20 mouse cellular contexts compared by ENCODE assay signal in the genomic region with DNA sequence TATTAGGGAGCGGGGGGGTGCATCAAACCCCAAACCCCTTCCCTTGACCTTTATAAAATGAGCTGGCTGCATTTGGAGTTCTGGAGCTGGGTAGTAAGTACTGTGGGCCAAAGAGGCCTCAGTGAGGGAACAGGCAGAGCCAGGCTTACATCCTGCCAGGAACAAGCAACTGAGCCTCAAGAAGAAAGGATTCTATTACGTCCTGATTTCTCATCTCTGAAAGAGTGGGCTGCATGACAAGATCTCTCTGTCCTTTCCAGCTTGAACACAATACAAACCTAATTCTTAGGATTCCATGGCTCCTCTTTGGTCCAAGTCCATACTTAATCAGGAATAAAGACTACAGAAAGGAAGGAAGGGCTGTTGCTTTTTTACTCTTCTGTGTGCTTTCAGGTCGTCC.
DNase-seq lines count a peak whose midpoint lies in the region; TF ChIP-seq lines count a peak whose summit lies in the region.
"Had no signal": no experiment of that assay in that cellular context is flagged by ENCODE, and none has a peak within 500 bp of the region (broad histone marks: within the 10 kb centered on the region; RNA-seq: fewer than 3 reads in every experiment).

No protein-coding gene starts in this region.

- peak; percentile 28 for DNase-seq in gastrocnemius, adult 2 months
- no peak for DNase-seq in gastrocnemius, postnatal 14 days
- no peak for DNase-seq in layer of hippocampus, adult 2 months (ENCODE audit: low spot score in 2 of 2)
- no peak for DNase-seq in layer of hippocampus, adult 8-10 months (ENCODE audit: low spot score in 2 of 2)
- peak; percentile 43 for DNase-seq in brain, adult 2 months (ENCODE audit: low read depth, low spot score)
- DNase-seq in right cerebral cortex, postnatal 25 days: no peak
- DNase-seq: adrenal gland, adult 2 months; adrenal gland, postnatal 25 days; cerebellum, adult 11 months; cerebellum, adult 8-10 months; cerebellum, postnatal 14 days; embryo, embryonic 11 days; heart, postnatal 10 days; heart, postnatal 4 days had no signal

- no peak for TF ChIP-seq CTCF in gastrocnemius, adult 2 months (IDR thresholded peaks at IDR 0.05)
- no peak for TF ChIP-seq CTCF in layer of hippocampus, adult 2 months (conservative IDR thresholded peaks at IDR 0.05)

- H3K27ac ChIP-seq in gastrocnemius, adult 2 months: peak overlapping the region; percentile 63
- peak overlapping the region; percentile 43; the same call in 1 of the 2 replicates for H3K27ac ChIP-seq in layer of hippocampus, adult 2 months
- H3K27ac ChIP-seq: embryonic facial prominence, embryonic 15.5 days; forebrain, embryonic 10.5 days; heart, embryonic 10.5 days; hindbrain, embryonic 14.5 days; intestine, embryonic 15.5 days had no signal

- no peak overlapping the region for H3K4me3 ChIP-seq in gastrocnemius, adult 2 months
- H3K4me3 ChIP-seq in layer of hippocampus, adult 2 months: no peak overlapping the region
- H3K4me3 ChIP-seq: embryonic facial prominence, embryonic 15.5 days; erythroblast, embryonic 14.5 days; forebrain, embryonic 10.5 days; heart, embryonic 10.5 days; intestine, embryonic 15.5 days had no signal

- intact Hi-C loops in gastrocnemius, adult 2 months (cut with DNase I): no loop called here
- intact Hi-C loops in gastrocnemius, postnatal 14 days (cut with DNase I; ENCODE audit: low total_unique reads): no loop called here

Comparison
In these comparisons a context has a peak if more than half of its experiments do, and no peak if none do; other contexts are left out.
1. DNase-seq: peak in gastrocnemius, adult 2 months (single experiment) and brain, adult 2 months (single experiment); none in gastrocnemius, postnatal 14 days (single experiment), layer of hippocampus, adult 2 months (0 of 2), layer of hippocampus, adult 8-10 months (0 of 2) and right cerebral cortex, postnatal 25 days (single experiment).